Mouse (Mus musculus): ENCODE measurements around the gene Amigo1. TPM values are rescaled to one million over a fixed set of nuclear protein-coding genes. Genes with fewer than 3 reads are reported as not detected.

The Amigo1 gene
- polyA plus RNA-seq, 1 experiment from 2014 or later: 2.6 TPM

DNA sequence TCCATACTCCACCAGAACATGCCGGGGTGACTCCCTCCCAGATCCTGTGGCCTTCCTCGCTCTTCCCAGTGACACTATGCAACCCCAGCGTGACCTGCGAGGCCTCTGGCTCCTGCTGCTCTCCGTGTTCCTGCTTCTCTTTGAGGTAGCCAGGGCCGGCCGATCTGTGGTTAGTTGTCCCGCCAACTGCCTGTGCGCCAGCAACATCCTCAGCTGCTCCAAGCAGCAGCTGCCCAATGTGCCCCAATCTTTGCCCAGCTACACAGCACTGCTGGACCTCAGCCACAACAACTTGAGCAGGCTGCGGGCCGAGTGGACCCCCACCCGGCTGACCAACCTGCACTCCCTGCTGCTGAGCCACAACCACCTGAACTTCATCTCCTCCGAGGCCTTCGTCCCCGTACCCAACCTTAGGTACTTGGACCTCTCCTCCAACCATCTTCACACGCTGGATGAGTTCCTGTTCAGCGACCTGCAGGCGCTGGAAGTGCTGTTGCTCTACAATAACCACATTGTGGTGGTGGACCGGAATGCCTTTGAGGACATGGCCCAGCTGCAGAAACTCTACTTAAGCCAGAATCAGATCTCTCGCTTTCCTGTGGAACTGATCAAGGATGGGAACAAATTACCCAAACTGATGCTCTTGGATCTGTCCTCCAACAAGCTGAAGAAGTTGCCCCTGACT is 1.1 kb downstream of the Amigo1 start:
- H3K9me3 ChIP-seq: no peaks in the 10 kb centered on the region
- peaks cover 45% of the 10 kb centered on the region for H3K27me3 ChIP-seq (replicated peaks)
- H3K4me1 ChIP-seq: peaks cover 26% of the 10 kb centered on the region
- 58% methylated on average over 20 of the region's 20 CpGs for WGBS
- H3K27ac ChIP-seq (replicated peaks): no peak overlapping the region
- no peaks in the 10 kb centered on the region for H3K36me3 ChIP-seq
- ATAC-seq (ENCODE audit: extremely low read depth, insufficient number of reproducible peaks, low FRiP score, low TSS enrichment): no peak
- H3K4me2 ChIP-seq: peak overlapping the region; percentile 95
- H3K9ac ChIP-seq: peak overlapping the region; percentile 88; the same call in 1 of the 2 replicates
- peak overlapping the region; percentile 80 for H3K4me3 ChIP-seq

DNA sequence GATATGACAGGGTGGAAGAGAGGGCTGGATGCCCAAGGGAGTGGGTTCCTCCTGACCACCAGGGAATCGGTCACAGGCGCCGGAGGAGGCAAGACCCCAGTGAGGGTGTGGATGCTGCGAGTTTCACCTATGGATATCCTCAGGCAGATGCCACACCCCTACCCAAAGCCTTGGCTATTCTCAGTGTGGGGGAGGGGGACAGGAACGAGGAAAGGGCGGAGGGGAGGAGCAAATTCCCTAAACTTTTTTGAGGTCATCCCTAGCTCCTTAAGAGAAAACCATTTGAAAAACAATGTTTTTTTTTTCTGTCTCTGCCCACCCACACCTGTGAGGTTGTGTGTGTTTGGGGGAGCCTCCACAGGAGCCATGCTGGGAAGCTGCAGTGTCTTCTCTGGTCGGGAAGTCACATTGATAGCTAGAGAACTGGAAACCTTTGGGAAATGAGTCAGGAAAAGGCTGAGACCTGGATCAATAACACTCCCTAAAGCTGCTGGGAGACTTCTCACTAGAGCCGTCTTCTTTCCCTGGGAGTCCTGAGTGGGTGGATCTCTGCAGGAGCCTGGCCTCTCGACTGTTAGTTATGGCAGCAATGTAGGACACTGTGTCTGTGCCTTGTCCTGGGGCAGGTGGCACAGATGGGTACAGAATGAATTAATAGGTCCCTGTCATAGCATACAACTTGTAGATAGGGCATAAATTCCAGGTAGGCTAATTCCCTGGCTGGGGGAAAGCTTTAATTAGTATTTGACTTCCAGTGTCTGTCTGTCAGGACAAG is 2.8 kb downstream of the Amigo1 start:
- no peak overlapping the region for H3K4me3 ChIP-seq
- H3K4me2 ChIP-seq: no peak overlapping the region
- ATAC-seq (ENCODE audit: extremely low read depth, insufficient number of reproducible peaks, low FRiP score, low TSS enrichment): no peak
- WGBS: 61% methylated on average over 9 of the region's 9 CpGs
- H3K9me3 ChIP-seq: no peaks in the 10 kb centered on the region
- no peak overlapping the region for H3K9ac ChIP-seq
- peaks cover 34% of the 10 kb centered on the region for H3K27me3 ChIP-seq (replicated peaks)
- peaks cover 36% of the 10 kb centered on the region for H3K4me1 ChIP-seq
- no peaks in the 10 kb centered on the region for H3K36me3 ChIP-seq
- no peak overlapping the region for H3K27ac ChIP-seq (replicated peaks)

DNA sequence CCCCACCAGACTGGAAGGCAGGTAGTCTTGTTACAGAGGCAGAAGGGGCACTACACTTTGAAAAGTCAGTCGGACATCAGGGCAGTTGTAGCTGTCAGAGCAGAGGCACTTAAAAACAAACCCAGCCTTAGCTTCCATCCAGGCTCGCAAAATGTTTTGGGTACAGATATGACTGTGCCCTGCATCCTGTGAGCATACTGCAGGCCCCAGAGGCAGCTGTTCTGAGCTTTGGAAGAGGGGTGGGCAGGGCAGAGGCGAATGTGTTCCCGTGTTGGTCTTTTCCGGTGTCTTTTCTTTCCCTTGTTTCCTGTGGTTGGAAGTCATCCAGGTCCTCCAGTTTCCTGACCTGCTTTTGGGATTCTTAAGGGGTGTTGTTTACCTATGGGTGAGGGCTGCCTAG is 3.8 kb downstream of the Amigo1 start:
- peak overlapping the region; percentile 47 for H3K9ac ChIP-seq
- H3K27me3 ChIP-seq (replicated peaks): peaks cover 29% of the 10 kb centered on the region
- no peaks in the 10 kb centered on the region for H3K36me3 ChIP-seq
- H3K4me1 ChIP-seq: peaks cover 41% of the 10 kb centered on the region
- H3K9me3 ChIP-seq: no peaks in the 10 kb centered on the region
- no peak for ATAC-seq (ENCODE audit: extremely low read depth, insufficient number of reproducible peaks, low FRiP score, low TSS enrichment)
- 0 out of 2 replicates have a peak overlapping the region, but pooled peaks have one; percentile 25 for H3K27ac ChIP-seq (replicated peaks)
- no peak overlapping the region for H3K4me3 ChIP-seq
- 59% methylated on average over 5 of the region's 5 CpGs for WGBS
- H3K4me2 ChIP-seq: peak overlapping the region; percentile 15; the same call in 1 of the 2 replicates

DNA sequence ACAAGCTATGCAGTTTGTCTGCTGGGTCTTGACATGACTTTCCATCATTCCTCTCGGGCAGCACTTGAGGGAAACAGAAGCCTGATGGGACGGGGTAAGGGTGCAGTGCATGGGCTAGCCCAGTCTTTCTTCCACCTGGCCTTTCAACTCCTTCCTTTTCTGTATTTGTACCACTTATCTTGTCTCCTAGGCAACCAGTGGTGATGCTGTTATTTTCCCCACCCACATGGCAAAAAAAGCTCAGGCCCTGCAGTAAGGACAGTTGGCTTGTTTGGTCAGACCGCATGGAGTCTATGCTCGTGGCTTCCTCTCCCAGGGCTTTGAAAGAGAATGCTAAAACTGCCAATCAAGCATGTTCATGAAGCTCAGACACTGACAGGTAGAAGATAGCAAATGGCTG is 7.6 kb downstream of the Amigo1 start:
- WGBS: 38% methylated on average over 4 of the region's 4 CpGs
- Histone ChIP-seq H3K9me3 (no peaks in the 10 kb centered on the region), H3K4me2 (no peak overlapping the region), H3K4me3 (no peak overlapping the region), H3K4me1 (peaks cover 56% of the 10 kb centered on the region), H3K9ac (no peak overlapping the region), H3K27me3 (replicated peaks) (peaks cover under 1% of the 10 kb centered on the region; the same call in 1 of the 2 replicates), H3K36me3 (peaks cover 6% of the 10 kb centered on the region), H3K27ac (replicated peaks) (no peak overlapping the region)
- ATAC-seq (ENCODE audit: extremely low read depth, insufficient number of reproducible peaks, low FRiP score, low TSS enrichment): no peak

DNA sequence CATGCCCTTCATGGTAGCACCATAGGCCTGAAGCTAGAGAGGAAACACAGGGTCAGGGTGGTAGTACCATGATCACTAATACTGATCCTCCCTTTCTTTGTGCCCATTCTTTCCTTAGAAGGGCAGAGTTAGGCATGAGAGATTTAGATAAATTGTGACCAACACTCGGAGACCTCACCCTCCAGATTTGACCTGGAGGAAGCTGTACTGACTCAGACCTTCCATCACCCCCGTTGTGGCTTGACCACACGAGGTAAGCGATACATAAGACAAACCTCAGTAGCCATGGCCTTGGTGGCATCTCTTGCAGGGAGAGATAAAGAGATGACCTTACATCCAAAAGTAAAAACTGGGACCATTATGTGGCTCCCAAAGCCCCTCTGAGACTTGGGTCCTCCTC is 9.2 kb downstream of the Amigo1 start:
- Histone ChIP-seq H3K4me3 (no peak overlapping the region), H3K27ac (replicated peaks) (no peak overlapping the region), H3K9me3 (no peaks in the 10 kb centered on the region), H3K27me3 (replicated peaks) (no peaks in the 10 kb centered on the region), H3K4me1 (peaks cover 57% of the 10 kb centered on the region), H3K9ac (no peak overlapping the region), H3K36me3 (peaks cover 7% of the 10 kb centered on the region), H3K4me2 (no peak overlapping the region)
- no peak for ATAC-seq (ENCODE audit: extremely low read depth, insufficient number of reproducible peaks, low FRiP score, low TSS enrichment)
- WGBS: 72% methylated on average over 4 of the region's 4 CpGs

DNA sequence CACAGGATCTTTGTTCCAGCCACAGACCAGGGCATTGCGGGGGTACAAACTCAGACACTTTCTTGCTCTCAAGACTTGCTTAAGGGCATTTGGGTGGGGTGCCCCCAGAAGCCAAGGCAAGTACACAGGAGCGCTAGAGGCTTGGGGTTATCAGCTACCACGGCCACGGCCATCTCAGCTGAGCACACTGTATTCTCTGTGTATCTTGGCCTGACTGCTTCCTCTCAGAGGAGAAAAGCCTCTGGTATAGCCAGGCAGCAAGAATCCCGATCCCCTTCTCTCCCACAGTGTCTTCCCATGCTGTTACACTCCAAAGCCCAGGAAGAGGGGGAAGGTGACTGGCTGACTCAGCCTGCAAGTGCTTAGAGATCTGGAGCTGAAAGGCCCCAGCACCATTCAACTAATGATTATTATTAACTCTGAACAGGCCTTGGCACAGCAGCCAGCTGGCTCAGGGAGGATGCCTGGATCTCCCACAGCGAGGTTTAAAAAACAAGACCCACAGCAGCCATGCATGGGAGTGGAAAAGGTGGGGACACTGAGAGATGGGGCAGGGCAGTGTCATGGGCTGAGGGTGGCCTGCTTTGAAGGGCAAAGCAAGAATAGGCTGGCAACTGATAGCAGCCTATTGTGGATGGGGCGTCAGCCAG is 9.9 kb downstream of the Amigo1 start:
- H3K27ac ChIP-seq (replicated peaks): peak overlapping the region; percentile 16
- 57% methylated on average over 7 of the region's 7 CpGs for WGBS
- H3K27me3 ChIP-seq (replicated peaks): no peaks in the 10 kb centered on the region
- H3K9me3 ChIP-seq: no peaks in the 10 kb centered on the region
- ATAC-seq (ENCODE audit: extremely low read depth, insufficient number of reproducible peaks, low FRiP score, low TSS enrichment): no peak
- H3K9ac ChIP-seq: peak overlapping the region; percentile 29
- peaks cover 7% of the 10 kb centered on the region for H3K36me3 ChIP-seq
- H3K4me1 ChIP-seq: peaks cover 59% of the 10 kb centered on the region
- H3K4me3 ChIP-seq: no peak overlapping the region
- no peak overlapping the region for H3K4me2 ChIP-seq

DNA sequence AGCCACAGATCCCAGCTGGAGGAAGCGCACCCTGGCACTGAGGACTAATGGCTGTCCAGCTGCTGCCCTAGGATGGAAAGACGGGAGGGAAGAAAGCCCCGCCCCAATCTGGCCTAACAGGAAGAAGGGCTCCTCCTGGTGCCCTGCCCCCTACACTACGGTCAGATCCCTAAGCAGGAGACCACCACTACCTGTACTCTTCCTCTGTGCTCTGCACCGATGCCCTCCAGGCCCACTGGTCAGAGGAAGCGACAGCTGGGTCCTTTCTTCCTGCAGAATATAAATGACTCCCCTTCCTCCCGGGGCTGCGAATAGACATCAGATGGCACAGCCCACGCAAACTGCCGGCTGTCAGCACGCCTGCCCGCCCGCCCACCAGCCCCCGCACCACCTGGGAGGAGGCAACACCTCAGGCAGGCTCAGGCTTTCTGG is 10.9 kb downstream of the Amigo1 start:
- H3K9me3 ChIP-seq: no peaks in the 10 kb centered on the region
- peak overlapping the region; percentile 67 for H3K9ac ChIP-seq
- H3K4me3 ChIP-seq: peak overlapping the region; percentile 13; the same call in 1 of the 2 replicates
- 14% methylated on average over 14 of the region's 14 CpGs for WGBS
- H3K4me1 ChIP-seq: peaks cover 62% of the 10 kb centered on the region
- peak overlapping the region; percentile 56 for H3K4me2 ChIP-seq
- no peaks in the 10 kb centered on the region for H3K27me3 ChIP-seq (replicated peaks)
- peaks cover 12% of the 10 kb centered on the region for H3K36me3 ChIP-seq
- ATAC-seq (ENCODE audit: extremely low read depth, insufficient number of reproducible peaks, low FRiP score, low TSS enrichment): no peak
- no peak overlapping the region for H3K27ac ChIP-seq (replicated peaks)

DNA sequence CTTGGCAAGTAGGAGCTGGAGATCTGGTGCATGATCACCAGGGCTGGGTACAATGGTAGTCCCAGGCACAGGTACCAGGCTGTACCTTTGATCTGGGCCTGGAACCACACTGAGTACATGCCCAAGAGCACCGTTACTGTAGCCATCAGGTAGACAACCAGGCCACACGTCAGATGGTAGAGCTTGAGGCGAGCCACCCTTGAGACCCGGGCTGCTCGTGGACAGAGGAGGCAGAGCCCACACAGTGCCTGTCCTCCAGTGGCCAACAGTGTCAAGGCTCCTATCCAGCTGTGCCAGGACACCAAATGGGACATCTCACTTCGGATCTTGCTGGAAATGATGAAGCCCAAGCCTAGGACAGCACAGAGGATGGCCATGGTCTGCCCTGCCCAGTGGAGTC is 13.1 kb downstream of the Amigo1 start:
- no peak overlapping the region; the same call in 1 of the 2 replicates for H3K4me3 ChIP-seq
- 89% methylated on average over 6 of the region's 6 CpGs for WGBS
- peaks cover 31% of the 10 kb centered on the region for H3K36me3 ChIP-seq
- peak overlapping the region; percentile 76 for H3K4me2 ChIP-seq
- peaks cover 51% of the 10 kb centered on the region for H3K4me1 ChIP-seq
- peak overlapping the region; percentile 85; the same call in 1 of the 2 replicates for H3K9ac ChIP-seq
- no peaks in the 10 kb centered on the region for H3K9me3 ChIP-seq
- no peak overlapping the region for H3K27ac ChIP-seq (replicated peaks)
- no peak for ATAC-seq (ENCODE audit: extremely low read depth, insufficient number of reproducible peaks, low FRiP score, low TSS enrichment)
- no peaks in the 10 kb centered on the region for H3K27me3 ChIP-seq (replicated peaks)

DNA sequence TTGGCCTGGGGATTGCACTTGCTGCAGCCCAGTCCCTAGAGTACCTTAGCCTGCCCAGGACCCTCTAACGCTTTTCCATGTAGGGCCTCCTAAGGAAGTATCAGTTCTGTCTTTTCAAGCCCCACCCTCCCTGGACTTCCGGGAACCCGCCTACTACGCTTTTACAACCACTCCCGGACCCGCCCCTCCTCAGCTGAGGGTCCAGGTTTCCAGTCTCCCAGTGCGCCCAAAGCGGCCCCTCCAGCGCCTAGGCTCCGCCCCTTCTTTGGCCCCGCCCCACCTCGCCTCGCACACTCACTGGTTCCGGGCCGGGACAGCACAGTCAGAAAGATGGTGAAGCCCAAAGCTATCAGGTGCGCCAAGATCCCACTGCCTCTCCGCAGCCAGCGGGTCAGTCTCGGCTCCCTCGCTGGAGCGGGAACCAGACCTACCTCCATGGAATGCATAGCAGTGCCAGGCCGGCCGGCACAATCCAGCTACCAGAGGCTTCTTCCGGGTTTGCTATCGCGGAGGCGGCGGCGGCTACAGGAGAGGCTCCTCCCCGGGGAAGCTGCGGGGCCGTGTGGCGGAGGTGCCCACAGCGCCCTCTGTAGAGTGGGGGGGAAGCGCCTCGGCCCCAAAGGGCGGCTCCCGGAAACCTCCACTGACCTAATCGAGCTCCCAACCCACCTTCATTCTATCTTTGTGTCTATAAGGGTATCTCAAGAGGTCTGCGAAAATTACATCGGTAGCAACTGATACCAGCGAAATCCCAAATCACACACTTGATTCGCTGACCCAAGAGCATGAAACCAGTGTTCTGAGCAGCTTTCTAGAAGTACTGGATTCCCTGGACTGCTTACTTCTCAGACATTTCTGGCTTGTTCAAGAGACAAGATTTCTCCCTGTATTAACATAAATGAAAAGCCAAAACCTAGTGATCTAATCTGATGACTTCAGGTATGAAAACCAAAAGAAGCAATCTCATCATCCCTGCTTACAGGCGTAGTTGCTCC is 14.5 kb downstream of the Amigo1 start, which contains the start of gene Cyb561d1:
Cyb561d1 (minus strand) TSS at position 884 of the 995 bp plus-strand sequence.
- H3K36me3 ChIP-seq: peaks cover 45% of the 10 kb centered on the region
- peaks cover 45% of the 10 kb centered on the region for H3K4me1 ChIP-seq
- H3K4me2 ChIP-seq: peak within 1 kb of the TSS; percentile 76
- peak; percentile 90 for ATAC-seq (ENCODE audit: extremely low read depth, insufficient number of reproducible peaks, low FRiP score, low TSS enrichment)
- WGBS: 3% methylated on average over 44 of the region's 44 CpGs
- peak within 1 kb of the TSS; percentile 91 for H3K27ac ChIP-seq (replicated peaks)
- peak within 1 kb of the TSS; percentile 77 for H3K4me3 ChIP-seq
- H3K9ac ChIP-seq: peak within 1 kb of the TSS; percentile 85
- no peaks in the 10 kb centered on the region for H3K27me3 ChIP-seq (replicated peaks)
- H3K9me3 ChIP-seq: no peaks in the 10 kb centered on the region

DNA sequence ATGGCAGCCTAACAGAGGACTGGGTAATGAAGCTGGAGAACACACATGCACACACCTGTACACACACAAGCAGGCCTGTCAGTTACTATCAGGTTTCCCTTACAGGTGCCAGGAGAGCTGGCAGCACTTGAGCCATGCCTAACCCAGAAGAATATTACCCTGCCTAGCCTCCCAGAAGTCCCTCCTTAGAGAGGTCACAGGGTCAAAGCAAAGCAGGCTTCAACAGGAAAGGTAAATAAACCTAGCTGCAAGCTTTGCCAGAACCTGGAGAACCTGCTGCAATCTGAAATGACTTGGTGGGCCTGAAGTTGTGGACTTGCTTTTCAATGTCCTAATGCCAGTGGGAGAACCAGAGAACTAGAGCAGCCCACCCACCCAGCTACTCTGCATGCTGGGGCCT is 16.4 kb downstream of the Amigo1 start:
- Histone ChIP-seq H3K36me3 (peaks cover 64% of the 10 kb centered on the region), H3K9ac (no peak overlapping the region), H3K4me1 (peaks cover 30% of the 10 kb centered on the region), H3K9me3 (no peaks in the 10 kb centered on the region), H3K27ac (replicated peaks) (no peak overlapping the region), H3K4me2 (no peak overlapping the region), H3K27me3 (replicated peaks) (no peaks in the 10 kb centered on the region), H3K4me3 (no peak overlapping the region)
- ATAC-seq (ENCODE audit: extremely low read depth, insufficient number of reproducible peaks, low FRiP score, low TSS enrichment): no peak
